Mouse (Mus musculus) intestine, postnatal 0 days (tissue): Measurements from ENCODE around the gene Cnih3. TPM values are rescaled to one million over a fixed set of nuclear protein-coding genes. Genes with fewer than 3 reads are reported as not detected.

Experiments
- ATAC-seq: fragments of 200-750 bp; cut with Nextera tagmentation; 2 replicates; pipeline ENCODE4 v1.8.0; 2017; ENCODE audit warnings: mild to moderate bottlenecking, moderate TSS enrichment, moderate library complexity
- H3K27ac ChIP-seq: fragments of 300-500 bp; sonication (generic); 2 replicates; pipeline ENCODE4 v1.5.1; 2014; ENCODE audit warnings: mild to moderate bottlenecking, low read depth, low read length, moderate library complexity
- H3K27me3 ChIP-seq: fragments of 300-500 bp; sonication (generic); replicated peaks from 2 replicates; pipeline ENCODE4 v1.6.1; 2014; ENCODE audit warnings: low read length, mixed read lengths; ENCODE audit not compliant: control insufficient read depth, insufficient read depth
- H3K36me3 ChIP-seq: fragments of 300-500 bp; sonication (generic); 2 replicates; pipeline ENCODE4 v1.6.1; 2014; ENCODE audit warnings: mild to moderate bottlenecking, moderate library complexity; ENCODE audit not compliant: control insufficient read depth, insufficient read depth
- H3K4me1 ChIP-seq: fragments of 300-500 bp; sonication (generic); replicated peaks from 2 replicates; pipeline ENCODE4 v1.6.1; 2014; ENCODE audit warnings: antibody characterized with exemption, low read length, mixed read lengths; ENCODE audit not compliant: control insufficient read depth, insufficient read depth
- H3K4me2 ChIP-seq: fragments of 300-500 bp; sonication (generic); replicated peaks from 2 replicates; pipeline ENCODE4 v1.6.1; 2014; ENCODE audit warnings: low read depth, mild to moderate bottlenecking, moderate library complexity
- H3K4me3 ChIP-seq: fragments of 300-500 bp; sonication (generic); 2 replicates; pipeline ENCODE4 v1.5.1; 2014; ENCODE audit warnings: low read depth, low read length
- H3K9ac ChIP-seq: fragments of 300-500 bp; sonication (generic); 2 replicates; pipeline ENCODE4 v1.6.1; 2014; ENCODE audit warnings: mild to moderate bottlenecking, low read depth, low read length
- H3K9me3 ChIP-seq: fragments of 300-500 bp; sonication (generic); 2 replicates; pipeline ENCODE4 v1.6.1; 2016; ENCODE audit warnings: mixed run types; ENCODE audit not compliant: control insufficient read depth
- CTCF ChIP-seq: sonication (generic); IDR thresholded peaks from 2 replicates; pipeline ENCODE4 v1.5.1; 2016; ENCODE audit warnings: low read depth, mild to moderate bottlenecking, control low read depth, antibody characterized with exemption, moderate library complexity
- WGBS: fragments of 180-500 bp; shearing (Covaris S2); extraction: QIAGEN DNeasy Blood & Tissue Kit; methylation state at CpG from one replicate; pipeline ENCODE4 v1.1.7; 2014; 5-methylcytosine and 5-hydroxymethylcytosine counted together
- polyA plus RNA-seq: library from polyadenylated mRNA; unstranded; fragments of >200 nt; fragmentation: Nextera tagmentation; extraction: Ambion mirVana; gene quantifications from 2 replicates; pipeline ENCODE4 v1.2.1, GENCODE M21; 2015

Cnih3 gene
- polyA plus RNA-seq, 1 experiment from 2014 or later, result 0.13 TPM

DNA sequence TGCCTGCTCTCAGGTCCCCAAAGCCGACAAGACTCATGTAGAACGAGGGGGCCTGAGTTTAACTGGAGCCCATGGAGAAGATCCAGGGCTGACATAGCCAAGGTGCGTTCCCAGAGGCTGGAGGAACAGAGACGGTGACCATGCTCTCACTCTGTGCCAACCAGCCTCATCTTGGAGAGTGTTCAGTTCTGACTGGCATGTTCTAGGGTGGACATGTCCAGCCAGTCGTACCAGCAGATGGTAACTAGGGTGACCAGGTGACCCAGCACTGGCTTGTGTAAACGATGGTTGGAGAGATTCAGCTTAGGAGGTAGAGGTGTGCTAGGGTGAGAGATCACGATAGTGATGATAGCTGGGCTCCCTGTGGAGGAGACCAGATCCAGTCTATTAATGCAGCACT, 50.6 kb downstream of the Cnih3 start:
- no peak overlapping the region for H3K4me3 ChIP-seq
- no peak for TF ChIP-seq CTCF
- H3K9ac ChIP-seq, result no peak overlapping the region
- no peaks in the 10 kb centered on the region for H3K36me3 ChIP-seq
- H3K4me2 ChIP-seq, result no peak overlapping the region
- ATAC-seq, result no peak
- H3K9me3 ChIP-seq, result no peaks in the 10 kb centered on the region
- 58% methylated on average over 7 of the region's 7 CpGs for WGBS
- no peaks in the 10 kb centered on the region for H3K27me3 ChIP-seq
- H3K4me1 ChIP-seq, result no peaks in the 10 kb centered on the region
- no peak overlapping the region for H3K27ac ChIP-seq

DNA sequence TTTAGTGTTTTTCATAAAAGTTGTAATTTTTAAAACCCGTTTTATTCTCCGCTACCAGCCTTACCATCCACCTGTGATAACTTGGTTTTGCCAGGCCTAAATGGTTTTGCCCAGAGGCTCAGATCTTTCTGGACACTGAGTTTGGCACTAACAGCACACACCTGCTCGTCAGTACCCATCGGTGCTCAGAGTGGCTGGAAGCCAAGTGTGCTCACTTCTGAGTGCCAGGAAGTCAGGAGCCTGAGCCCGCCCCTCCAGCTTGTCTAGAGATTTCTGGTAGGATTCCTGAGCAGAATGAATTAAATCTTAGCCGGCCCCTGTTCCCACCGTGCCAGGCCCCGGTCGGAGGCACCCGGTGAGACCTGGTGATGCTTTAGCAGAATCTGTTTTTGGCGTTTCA, 54.9 kb downstream of the Cnih3 start:
- 88% methylated on average over 11 of the region's 11 CpGs for WGBS
- H3K4me3 ChIP-seq, result no peak overlapping the region
- no peak overlapping the region for H3K9ac ChIP-seq
- no peaks in the 10 kb centered on the region for H3K9me3 ChIP-seq
- no peak overlapping the region for H3K27ac ChIP-seq
- TF ChIP-seq CTCF, result no peak
- H3K27me3 ChIP-seq, result no peaks in the 10 kb centered on the region
- no peaks in the 10 kb centered on the region for H3K4me1 ChIP-seq
- H3K4me2 ChIP-seq, result no peak overlapping the region
- H3K36me3 ChIP-seq, result no peaks in the 10 kb centered on the region
- ATAC-seq, result no peak

DNA sequence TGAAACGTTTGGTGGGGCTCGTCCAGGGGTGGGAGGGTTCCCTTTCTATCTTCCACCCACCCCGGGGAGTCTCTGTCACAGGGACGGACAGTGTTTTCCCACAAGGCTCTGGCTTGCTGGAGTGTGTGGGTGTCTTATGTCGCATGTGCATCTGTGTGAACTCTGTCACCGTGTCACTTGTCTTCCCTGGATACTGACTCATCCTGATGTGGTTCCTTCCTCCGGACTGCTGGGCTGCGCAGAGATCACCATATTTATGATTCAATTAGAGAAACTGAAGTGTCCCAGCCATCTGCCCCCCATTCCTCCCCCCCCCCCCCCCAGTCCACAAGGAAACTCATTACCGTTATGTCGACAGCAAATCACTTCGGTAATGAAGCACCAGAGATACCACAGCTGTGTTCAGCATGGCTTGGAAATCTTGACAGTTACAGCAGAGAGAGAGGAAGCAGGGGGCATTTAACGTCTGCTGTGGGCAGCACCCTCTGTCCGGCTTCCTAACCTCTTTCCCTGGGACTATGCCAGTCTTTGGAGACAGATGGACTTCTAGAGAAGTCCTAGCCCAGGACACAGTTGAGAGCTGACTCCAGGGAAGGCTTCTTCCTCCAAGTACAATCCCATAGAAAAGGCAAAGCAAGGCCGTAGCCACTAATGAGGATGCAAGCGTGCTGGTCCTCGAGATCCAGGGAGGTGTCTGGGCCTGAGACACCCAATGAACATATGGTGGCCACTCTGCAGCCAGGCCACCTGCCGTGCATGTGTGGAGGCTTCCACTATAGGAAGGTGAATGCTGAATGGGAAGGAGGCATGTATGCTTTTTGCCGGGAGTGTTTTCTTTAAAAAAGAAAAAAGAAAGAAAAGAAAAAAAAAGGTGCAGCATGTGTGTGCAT, 55.9 kb downstream of the Cnih3 start:
- no peak overlapping the region for H3K9ac ChIP-seq
- WGBS, result 72% methylated on average over 18 of the region's 18 CpGs
- H3K27me3 ChIP-seq, result no peaks in the 10 kb centered on the region
- H3K9me3 ChIP-seq, result no peaks in the 10 kb centered on the region
- H3K4me3 ChIP-seq, result no peak overlapping the region
- no peak overlapping the region for H3K4me2 ChIP-seq
- H3K36me3 ChIP-seq, result no peaks in the 10 kb centered on the region
- ATAC-seq, result no peak
- no peaks in the 10 kb centered on the region for H3K4me1 ChIP-seq
- no peak overlapping the region for H3K27ac ChIP-seq
- TF ChIP-seq CTCF, result no peak

DNA sequence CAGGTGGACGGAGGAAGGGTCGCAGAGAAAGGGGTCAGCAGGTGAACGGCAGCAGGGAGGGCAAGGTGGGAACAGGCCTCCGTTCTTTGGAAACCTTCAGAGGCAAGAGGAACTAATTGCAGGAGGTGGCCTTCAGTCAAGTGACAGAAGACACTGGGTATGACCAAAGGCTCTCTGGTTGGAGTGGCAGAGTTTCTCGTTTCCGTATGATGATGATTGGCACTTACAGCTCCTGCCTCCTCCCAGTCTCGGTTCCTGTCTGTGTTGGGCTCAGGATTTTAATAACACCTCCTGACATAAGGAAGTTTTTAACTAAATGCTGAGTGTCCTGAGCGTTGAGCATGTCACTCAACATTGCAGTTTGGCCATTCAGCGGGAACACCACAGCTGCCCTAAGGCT, 57.3 kb downstream of the Cnih3 start:
- H3K4me1 ChIP-seq, result no peaks in the 10 kb centered on the region
- H3K9ac ChIP-seq, result no peak overlapping the region
- no peaks in the 10 kb centered on the region for H3K36me3 ChIP-seq
- H3K27ac ChIP-seq, result no peak overlapping the region
- no peak for TF ChIP-seq CTCF
- no peak overlapping the region for H3K4me2 ChIP-seq
- H3K27me3 ChIP-seq, result no peaks in the 10 kb centered on the region
- no peak for ATAC-seq
- H3K9me3 ChIP-seq, result no peaks in the 10 kb centered on the region
- WGBS, result 78% methylated on average over 9 of the region's 9 CpGs
- H3K4me3 ChIP-seq, result no peak overlapping the region

DNA sequence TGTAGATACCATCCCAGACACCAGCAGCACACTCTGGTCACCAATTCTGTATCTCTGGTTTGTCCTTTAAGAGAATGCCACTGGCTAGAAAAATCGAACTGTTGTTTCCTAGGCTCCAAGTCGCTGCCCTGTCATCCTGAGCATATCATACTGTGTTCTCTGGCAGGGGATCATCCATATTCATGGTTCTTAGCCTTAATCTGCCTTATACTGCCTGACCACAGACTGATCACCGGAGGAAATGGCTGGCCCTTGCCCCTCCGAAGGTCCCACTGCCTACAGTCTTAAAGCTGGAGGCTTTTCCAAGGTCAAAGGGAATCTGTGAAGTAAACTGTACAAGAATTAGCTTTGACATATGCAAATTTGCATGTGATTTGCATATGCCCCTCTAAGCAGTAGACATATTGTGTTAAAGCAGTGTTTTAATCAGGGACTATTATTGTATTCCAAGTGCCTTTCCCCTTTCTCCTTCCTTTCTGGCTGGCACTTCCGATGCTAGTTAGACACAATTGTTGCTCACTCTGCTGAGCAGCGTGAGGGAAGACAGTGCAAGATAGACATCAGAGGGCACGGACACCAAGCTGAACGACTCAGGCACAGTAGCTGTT, 58.3 kb downstream of the Cnih3 start:
- H3K27ac ChIP-seq, result no peak overlapping the region
- no peak overlapping the region for H3K4me3 ChIP-seq
- no peak overlapping the region for H3K4me2 ChIP-seq
- no peak for ATAC-seq
- 76% methylated on average over 8 of the region's 8 CpGs for whole genome bisulfite sequencing
- no peak overlapping the region for H3K9ac ChIP-seq
- no peak for TF ChIP-seq CTCF
- H3K36me3 ChIP-seq, result no peaks in the 10 kb centered on the region
- H3K27me3 ChIP-seq, result no peaks in the 10 kb centered on the region
- no peaks in the 10 kb centered on the region for H3K4me1 ChIP-seq
- no peaks in the 10 kb centered on the region for H3K9me3 ChIP-seq

DNA sequence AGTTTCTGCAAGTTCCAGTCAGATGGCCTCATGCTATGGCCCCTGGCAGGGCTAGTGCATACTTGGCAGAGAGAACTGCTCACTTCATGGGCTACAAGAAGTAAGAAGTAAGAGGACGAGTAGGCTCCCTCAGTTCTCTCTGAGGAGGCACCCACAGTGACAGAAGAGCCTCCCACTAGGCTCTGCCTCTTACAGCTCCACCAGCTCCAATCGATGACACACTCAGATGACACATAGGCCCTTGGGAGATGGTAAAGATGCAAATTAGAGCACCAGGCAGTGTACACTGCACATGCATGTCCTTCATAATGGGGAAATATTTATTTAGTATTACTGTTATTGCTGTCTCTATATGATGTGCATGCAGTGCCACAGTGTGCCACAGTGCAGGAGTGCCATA, 62.6 kb downstream of the Cnih3 start:
- 82% methylated on average over 2 of the region's 2 CpGs for WGBS
- Histone ChIP-seq H3K9me3 (no peaks in the 10 kb centered on the region), H3K9ac (no peak overlapping the region), H3K36me3 (no peaks in the 10 kb centered on the region), H3K4me1 (peaks cover 6% of the 10 kb centered on the region; the same call in 1 of the 2 replicates), H3K4me3 (no peak overlapping the region), H3K27me3 (no peaks in the 10 kb centered on the region), H3K4me2 (no peak overlapping the region), H3K27ac (no peak overlapping the region)
- ATAC-seq, result no peak
- no peak for TF ChIP-seq CTCF
